Mouse (Mus musculus) liver, embryonic 12.5 days (tissue): ENCODE data around the gene Klf1. TPM values are rescaled to one million over a fixed set of nuclear protein-coding genes. Genes with fewer than 3 reads are reported as not detected.

Source experiments
- microRNA-seq: library from miRNA; unstranded; fragments of <30 nt; microRNA quantifications from one replicate; pipeline ENCODE4, GENCODE M21; 2017
- polyA plus RNA-seq: library from polyadenylated mRNA; unstranded; fragments of >200 nt; fragmentation: Nextera tagmentation; extraction: Ambion mirVana; gene quantifications from 2 replicates; pipeline ENCODE4 v1.2.1, GENCODE M21; 2016

Gene Klf1
- polyA plus RNA-seq, 1 experiment from 2014 or later: 552 TPM

Small RNAs within 50 kb of the gene (microRNA-seq; reads per million reads assigned to microRNA genes)
- gene Gm24197 (not detected), gene Mir7069 (4.6 reads per million, percentile 7 among the genes with 10 or more reads in this experiment)

Other genes starting within 250 kb of the Klf1 start
- 36.4 and 37.4 TPM in 2 replicates for gene Ier2, start 239.1 kb upstream of the Klf1 start, polyA plus RNA-seq
- 57.3 and 62.0 TPM in 2 replicates for gene Trmt1, start 215.6 kb upstream of the Klf1 start, polyA plus RNA-seq
- gene Nacc1, start 214.1 kb upstream of the Klf1 start, polyA plus RNA-seq: 12.5 and 12.9 TPM in 2 replicates
- 82.3 and 83.1 TPM in 2 replicates for gene Lyl1, start 200.5 kb upstream of the Klf1 start, polyA plus RNA-seq
- gene G430095P16Rik, start 178.9 kb upstream of the Klf1 start, polyA plus RNA-seq: 11.0 and 12.0 TPM in 2 replicates
- 2.8 and 2.9 TPM in 2 replicates for gene Nfix, start 101.6 kb upstream of the Klf1 start, polyA plus RNA-seq
- 3.4 and 4.3 TPM in 2 replicates for gene Dand5, start 79.1 kb upstream of the Klf1 start, polyA plus RNA-seq
- 69.9 and 71.0 TPM in 2 replicates for gene Gadd45gip1, start 70.4 kb upstream of the Klf1 start, polyA plus RNA-seq
- gene Rad23a, start 61.3 kb upstream of the Klf1 start, polyA plus RNA-seq: 274 and 281 TPM in 2 replicates
- gene Calr, start 55.0 kb upstream of the Klf1 start, polyA plus RNA-seq: 590 and 610 TPM in 2 replicates
- 96.3 and 98.6 TPM in 2 replicates for gene Farsa, start 44.9 kb upstream of the Klf1 start, polyA plus RNA-seq
- 110 TPM in 2 replicates for gene Syce2, start 29.8 kb upstream of the Klf1 start, polyA plus RNA-seq
- gene Gcdh, start 8.0 kb upstream of the Klf1 start, polyA plus RNA-seq: 41.1 and 44.3 TPM in 2 replicates
- gene Dnase2a, start 6.6 kb downstream of the Klf1 start, polyA plus RNA-seq: 10.8 and 11.4 TPM in 2 replicates
- 0.18 TPM in 2 replicates for gene Mast1, start 35.4 kb downstream of the Klf1 start, polyA plus RNA-seq
- 0.39 and 0.60 TPM in 2 replicates for gene Rtbdn, start 45.1 kb downstream of the Klf1 start, polyA plus RNA-seq
- 1.1 TPM in 1 of 2 replicates, not detected in the other for gene Gm49661, start 67.5 kb downstream of the Klf1 start, polyA plus RNA-seq
- 1,859 and 1,895 TPM in 2 replicates for gene Prdx2, start 67.7 kb downstream of the Klf1 start, polyA plus RNA-seq
- 149 and 150 TPM in 2 replicates for gene Rnaseh2a, start 67.8 kb downstream of the Klf1 start, polyA plus RNA-seq
- 18.0 and 18.3 TPM in 2 replicates for gene Junb, start 76.8 kb downstream of the Klf1 start, polyA plus RNA-seq
- 10.8 and 10.9 TPM in 2 replicates for gene Hook2, start 88.7 kb downstream of the Klf1 start, polyA plus RNA-seq
- not detected in 2 replicates for gene Best2, start 112.6 kb downstream of the Klf1 start, polyA plus RNA-seq
- 85.8 and 87.3 TPM in 2 replicates for gene Asna1, start 123.4 kb downstream of the Klf1 start, polyA plus RNA-seq
- gene Trir, start 124.9 kb downstream of the Klf1 start, polyA plus RNA-seq: 133 and 139 TPM in 2 replicates
- 31.1 and 32.3 TPM in 2 replicates for gene Tnpo2, start 135.0 kb downstream of the Klf1 start, polyA plus RNA-seq
- 8.5 and 9.5 TPM in 2 replicates for gene Fbxw9, start 158.1 kb downstream of the Klf1 start, polyA plus RNA-seq
- gene Gm5741, start 166.1 kb downstream of the Klf1 start, polyA plus RNA-seq: 0.80 TPM in 1 of 2 replicates, not detected in the other
- 51.6 and 52.3 TPM in 2 replicates for gene Dhps, start 169.8 kb downstream of the Klf1 start, polyA plus RNA-seq
- 80.1 and 87.7 TPM in 2 replicates for gene Wdr83os, start 178.8 kb downstream of the Klf1 start, polyA plus RNA-seq
- gene Wdr83, start 179.4 kb downstream of the Klf1 start, polyA plus RNA-seq: 30.8 and 33.1 TPM in 2 replicates
- gene Man2b1, start 181.3 kb downstream of the Klf1 start, polyA plus RNA-seq: 23.5 and 26.7 TPM in 2 replicates
- gene Zfp791, start 221.2 kb downstream of the Klf1 start, polyA plus RNA-seq: 0.35 and 0.66 TPM in 2 replicates
- gene Cks1brt, start 250.0 kb downstream of the Klf1 start, polyA plus RNA-seq: not detected in 2 replicates